Mouse (Mus musculus) adrenal gland, postnatal 25 days (tissue): ENCODE results near the gene C2cd5. TPM values are rescaled to one million over a fixed set of nuclear protein-coding genes. Genes with fewer than 3 reads are reported as not detected.

ENCODE experiments used
- DNase-seq: peaks from one replicate; pipeline ENCODE4 v3.0.0; 2021; ENCODE audit warnings: mixed read lengths
- total RNA-seq: library from RNA; stranded (reverse); gene quantifications from 2 replicates; pipeline ENCODE4 v1.2.3, GENCODE M21; 2021

The C2cd5 gene
- total RNA-seq, 1 experiment from 2014 or later = 29.5 TPM

- DNase-seq = no peak
Observed at GRCm38 (mm10) chr6:143115505-143115904, 15.6 kb upstream of the C2cd5 start.

GRCm38 (mm10) chr6:143115011-143115445 is 15.1 kb upstream of the C2cd5 start:
- peak; percentile 58 for DNase-seq

- peak; percentile 27 for DNase-seq
Observed at GRCm38 (mm10) chr6:143114556-143114955, 14.6 kb upstream of the C2cd5 start.

- DNase-seq = no peak
Observed at GRCm38 (mm10) chr6:143110371-143110770, 10.4 kb upstream of the C2cd5 start.

- no peak for DNase-seq
Observed at GRCm38 (mm10) chr6:143109622-143110218, 9.8 kb upstream of the C2cd5 start.

- no peak for DNase-seq
Observed at GRCm38 (mm10) chr6:143108031-143108430, 8.1 kb upstream of the C2cd5 start.

- DNase-seq = no peak
Observed at GRCm38 (mm10) chr6:143107611-143108010, 7.7 kb upstream of the C2cd5 start.

GRCm38 (mm10) chr6:143105766-143106165 is 5.8 kb upstream of the C2cd5 start:
- no peak for DNase-seq

GRCm38 (mm10) chr6:143103981-143104680 is 4.2 kb upstream of the C2cd5 start:
- DNase-seq = no peak

GRCm38 (mm10) chr6:143100478-143101115 is 656 bp upstream of the C2cd5 start:
- no peak for DNase-seq

- DNase-seq = peak; percentile 41
Observed at GRCm38 (mm10) chr6:143099281-143099680, 660 bp downstream of the C2cd5 start.

GRCm38 (mm10) chr6:143095126-143095525 is 4.8 kb downstream of the C2cd5 start:
- DNase-seq = no peak

GRCm38 (mm10) chr6:143092856-143093255 is 7.1 kb downstream of the C2cd5 start:
- no peak for DNase-seq

GRCm38 (mm10) chr6:143091076-143091475 is 8.9 kb downstream of the C2cd5 start:
- DNase-seq = no peak

- DNase-seq = no peak
Observed at GRCm38 (mm10) chr6:143087332-143087731, 12.6 kb downstream of the C2cd5 start.

GRCm38 (mm10) chr6:143085898-143086297 is 14.0 kb downstream of the C2cd5 start:
- no peak for DNase-seq

- no peak for DNase-seq
Observed at GRCm38 (mm10) chr6:143084314-143085025, 15.5 kb downstream of the C2cd5 start.

- no peak for DNase-seq
Observed at GRCm38 (mm10) chr6:143081479-143082106, 18.3 kb downstream of the C2cd5 start.

- DNase-seq = no peak
Observed at GRCm38 (mm10) chr6:143080774-143081173, 19.2 kb downstream of the C2cd5 start.

- no peak for DNase-seq
Observed at GRCm38 (mm10) chr6:143079126-143079525, 20.8 kb downstream of the C2cd5 start.

- DNase-seq = no peak
Observed at GRCm38 (mm10) chr6:143076461-143076860, 23.5 kb downstream of the C2cd5 start.

GRCm38 (mm10) chr6:143073914-143074313 is 26.0 kb downstream of the C2cd5 start:
- no peak for DNase-seq
